ENCODE assay signal across 18 mouse cellular contexts in genomic region chr2:36247964-36248363, GRCm38 (mm10).
"Had no signal": no experiment of that assay in that cellular context is flagged by ENCODE, and none has a peak within 500 bp of the region (broad histone marks: within the 10 kb centered on the region; RNA-seq: fewer than 3 reads in every experiment).

No protein-coding gene starts in this region.

- H3K4me2 ChIP-seq: kidney, embryonic 15.5 days; liver, embryonic 13.5 days; lung, embryonic 14.5 days; midbrain, embryonic 13.5 days had no signal

- ATAC-seq: midbrain, embryonic 13.5 days; midbrain, embryonic 16.5 days had no signal

- H3K9ac ChIP-seq: kidney, embryonic 15.5 days; liver, embryonic 13.5 days; lung, embryonic 14.5 days; midbrain, embryonic 13.5 days had no signal

- DNase-seq: kidney, adult 8-10 months; kidney, postnatal 10 days; kidney, postnatal 36 days; layer of hippocampus, postnatal 36 days; liver, embryonic 13.5 days; lung, embryonic 14.5 days; lung, postnatal 10 days; lung, postnatal 36 days; thymus, adult 2 months; thymus, postnatal 14 days; thymus, postnatal 4 days had no signal

- H3K36me3 ChIP-seq: midbrain, embryonic 10.5 days; midbrain, embryonic 13.5 days had no signal

- H3K27me3 ChIP-seq: kidney, embryonic 15.5 days; liver, embryonic 13.5 days; megakaryocyte, embryonic 14.5 days; midbrain, embryonic 13.5 days had no signal

- H3K27ac ChIP-seq: kidney, embryonic 15.5 days; left cerebral cortex, adult 2 months; liver, embryonic 13.5 days; midbrain, embryonic 10.5 days; midbrain, embryonic 13.5 days; stomach, postnatal 0 days had no signal

- H3K9me3 ChIP-seq: kidney, embryonic 15.5 days; liver, embryonic 13.5 days; megakaryocyte, embryonic 14.5 days; midbrain, embryonic 10.5 days; midbrain, embryonic 13.5 days had no signal

- H3K4me1 ChIP-seq: kidney, embryonic 15.5 days; midbrain, embryonic 10.5 days; midbrain, embryonic 13.5 days had no signal

- H3K4me3 ChIP-seq: kidney, embryonic 15.5 days; left cerebral cortex, adult 2 months; liver, embryonic 13.5 days; megakaryocyte, embryonic 14.5 days; midbrain, embryonic 10.5 days; midbrain, embryonic 13.5 days had no signal
